Mouse (Mus musculus): ENCODE results near the gene Nxnl1. TPM values are rescaled to one million over a fixed set of nuclear protein-coding genes. Genes with fewer than 3 reads are reported as not detected.
"Not testable (repeated sequence)": the region's sequence is repeated elsewhere in the genome, so short reads cannot be mapped to it uniquely, and the experiment has no call there.

The Nxnl1 gene
- polyA plus RNA-seq, 1 experiment from 2014 or later = not detected

GRCm38 (mm10) chr8:71525226-71526050 lies 41.0 kb downstream of the Nxnl1 start, which contains the start of gene Ccdc194:
Gene Ccdc194, minus strand, starts transcription at chr8:71525711.
- H3K27ac ChIP-seq = no peak within 1 kb of the TSS
- 8% methylated on average over 46 of the region's 46 CpGs for WGBS
- peak within 1 kb of the TSS; percentile 48 for H3K4me2 ChIP-seq (replicated peaks)
- peaks cover 29% of the 10 kb centered on the region for H3K4me1 ChIP-seq
- no peaks in the 10 kb centered on the region for H3K36me3 ChIP-seq
- H3K9me3 ChIP-seq = no peaks in the 10 kb centered on the region
- peaks cover 58% of the 10 kb centered on the region for H3K27me3 ChIP-seq
- H3K4me3 ChIP-seq = peak within 1 kb of the TSS; percentile 21
- H3K9ac ChIP-seq = peak within 1 kb of the TSS; percentile 43; the same call in 1 of the 2 replicates
- no peak for ATAC-seq (ENCODE audit: low FRiP score, low read depth)

- Histone ChIP-seq H3K4me3 (no peak overlapping the region), H3K9ac (no peak overlapping the region; the same call in 1 of the 2 replicates), H3K27ac (no peak overlapping the region), H3K4me2 (replicated peaks) (peak overlapping the region; percentile 35; the same call in 1 of the 2 replicates), H3K36me3 (no peaks in the 10 kb centered on the region), H3K27me3 (peaks cover 41% of the 10 kb centered on the region), H3K4me1 (peaks cover 19% of the 10 kb centered on the region), H3K9me3 (no peaks in the 10 kb centered on the region)
- ATAC-seq (ENCODE audit: low FRiP score, low read depth) = peak; percentile 83
- 3% methylated on average over 17 of the region's 17 CpGs for WGBS
Observed at GRCm38 (mm10) chr8:71521634-71522033, 44.8 kb downstream of the Nxnl1 start.

- H3K9me3 ChIP-seq; H3K36me3 ChIP-seq; H3K27ac ChIP-seq; H3K4me3 ChIP-seq; H3K4me2 ChIP-seq (replicated peaks); H3K4me1 ChIP-seq; H3K9ac ChIP-seq; ATAC-seq (ENCODE audit: low FRiP score, low read depth): not testable (repeated sequence)
- 43% methylated on average over 10 of the region's 10 CpGs for WGBS
- H3K27me3 ChIP-seq = peaks cover 19% of the 10 kb centered on the region
Observed at GRCm38 (mm10) chr8:71519037-71519825, 47.2 kb downstream of the Nxnl1 start.

GRCm38 (mm10) chr8:71516786-71517185 lies 49.6 kb downstream of the Nxnl1 start:
- no peaks in the 10 kb centered on the region for H3K9me3 ChIP-seq
- H3K27me3 ChIP-seq = peaks cover 1% of the 10 kb centered on the region; the same call in 1 of the 2 replicates
- H3K27ac ChIP-seq = no peak overlapping the region
- WGBS = 14% methylated on average over 6 of the region's 6 CpGs
- H3K36me3 ChIP-seq = no peaks in the 10 kb centered on the region
- ATAC-seq (ENCODE audit: low FRiP score, low read depth) = no peak
- peaks cover 5% of the 10 kb centered on the region; the same call in 1 of the 2 replicates for H3K4me1 ChIP-seq
- H3K9ac ChIP-seq = no peak overlapping the region
- H3K4me2 ChIP-seq (replicated peaks) = no peak overlapping the region
- no peak overlapping the region for H3K4me3 ChIP-seq

GRCm38 (mm10) chr8:71515043-71515442 lies 51.4 kb downstream of the Nxnl1 start:
- ATAC-seq (ENCODE audit: low FRiP score, low read depth) = no peak
- H3K9me3 ChIP-seq = no peaks in the 10 kb centered on the region
- WGBS = 65% methylated on average over 5 of the region's 5 CpGs
- no peak overlapping the region for H3K4me3 ChIP-seq
- H3K27me3 ChIP-seq = peaks cover 18% of the 10 kb centered on the region
- H3K4me1 ChIP-seq = no peaks in the 10 kb centered on the region
- no peaks in the 10 kb centered on the region for H3K36me3 ChIP-seq
- H3K4me2 ChIP-seq (replicated peaks) = no peak overlapping the region
- H3K9ac ChIP-seq = no peak overlapping the region
- H3K27ac ChIP-seq = no peak overlapping the region

- H3K4me2 ChIP-seq (replicated peaks) = no peak overlapping the region
- no peaks in the 10 kb centered on the region for H3K4me1 ChIP-seq
- H3K9ac ChIP-seq = no peak overlapping the region
- WGBS = 71% methylated on average over 15 of the region's 15 CpGs
- no peak overlapping the region for H3K4me3 ChIP-seq
- peaks cover 36% of the 10 kb centered on the region for H3K27me3 ChIP-seq
- no peaks in the 10 kb centered on the region for H3K36me3 ChIP-seq
- H3K9me3 ChIP-seq = no peaks in the 10 kb centered on the region
- no peak for ATAC-seq (ENCODE audit: low FRiP score, low read depth)
- H3K27ac ChIP-seq = no peak overlapping the region
Observed at GRCm38 (mm10) chr8:71513018-71513754, 53.2 kb downstream of the Nxnl1 start.

GRCm38 (mm10) chr8:71511644-71512043 lies 54.8 kb downstream of the Nxnl1 start, which contains the start of gene Plvap:
Gene Plvap, minus strand, starts transcription at chr8:71511752.
- peak within 1 kb of the TSS; percentile 15 for H3K4me3 ChIP-seq
- peak within 1 kb of the TSS; percentile 24 for H3K4me2 ChIP-seq (replicated peaks)
- H3K9me3 ChIP-seq = no peaks in the 10 kb centered on the region
- WGBS = 55% methylated on average over 14 of the region's 14 CpGs
- H3K27me3 ChIP-seq = peaks cover 52% of the 10 kb centered on the region
- no peak for ATAC-seq (ENCODE audit: low FRiP score, low read depth)
- H3K36me3 ChIP-seq = no peaks in the 10 kb centered on the region
- peaks cover 9% of the 10 kb centered on the region; the same call in 1 of the 2 replicates for H3K4me1 ChIP-seq
- H3K9ac ChIP-seq = no peak within 1 kb of the TSS
- no peak within 1 kb of the TSS for H3K27ac ChIP-seq

Other genes starting within 250 kb of the Nxnl1 start
- gene Use1, start 199.8 kb downstream of the Nxnl1 start, polyA plus RNA-seq (2015; fragmentation: Nextera tagmentation; extraction: Ambion mirVana) = 108 and 110 TPM in 2 replicates
- 3.1 and 4.1 TPM in 2 replicates for gene Ocel1, start 195.3 kb downstream of the Nxnl1 start, polyA plus RNA-seq (2015; fragmentation: Nextera tagmentation; extraction: Ambion mirVana)
- gene Nr2f6, start 184.6 kb downstream of the Nxnl1 start, polyA plus RNA-seq (2015; fragmentation: Nextera tagmentation; extraction: Ambion mirVana) = 38.2 and 43.7 TPM in 2 replicates
- 8.1 and 8.2 TPM in 2 replicates for gene Ushbp1, start 170.8 kb downstream of the Nxnl1 start, polyA plus RNA-seq (2015; fragmentation: Nextera tagmentation; extraction: Ambion mirVana)
- 93.1 and 99.7 TPM in 2 replicates for gene Babam1, start 169.7 kb downstream of the Nxnl1 start, polyA plus RNA-seq (2015; fragmentation: Nextera tagmentation; extraction: Ambion mirVana)
- 40.7 and 41.9 TPM in 2 replicates for gene Ankle1, start 160.6 kb downstream of the Nxnl1 start, polyA plus RNA-seq (2015; fragmentation: Nextera tagmentation; extraction: Ambion mirVana)
- 75.2 and 75.7 TPM in 2 replicates for gene Abhd8, start 102.9 kb downstream of the Nxnl1 start, polyA plus RNA-seq (2015; fragmentation: Nextera tagmentation; extraction: Ambion mirVana)
- gene Mrpl34, start 101.6 kb downstream of the Nxnl1 start, polyA plus RNA-seq (2015; fragmentation: Nextera tagmentation; extraction: Ambion mirVana) = 151 and 152 TPM in 2 replicates
- 98.8 and 105 TPM in 2 replicates for gene Dda1, start 97.4 kb downstream of the Nxnl1 start, polyA plus RNA-seq (2015; fragmentation: Nextera tagmentation; extraction: Ambion mirVana)
- gene Ano8, start 80.6 kb downstream of the Nxnl1 start, polyA plus RNA-seq (2015; fragmentation: Nextera tagmentation; extraction: Ambion mirVana) = 1.5 and 1.7 TPM in 2 replicates
- gene Gtpbp3, start 78.5 kb downstream of the Nxnl1 start, polyA plus RNA-seq (2015; fragmentation: Nextera tagmentation; extraction: Ambion mirVana) = 23.6 and 25.0 TPM in 2 replicates
- 58.5 and 59.4 TPM in 2 replicates for gene Plvap, start 54.8 kb downstream of the Nxnl1 start, polyA plus RNA-seq (2015; fragmentation: Nextera tagmentation; extraction: Ambion mirVana)
- gene Ccdc194, start 40.9 kb downstream of the Nxnl1 start, polyA plus RNA-seq (2015; fragmentation: Nextera tagmentation; extraction: Ambion mirVana) = 0.41 and 0.78 TPM in 2 replicates
- 21.0 and 22.3 TPM in 2 replicates for gene Bst2, start 29.1 kb downstream of the Nxnl1 start, polyA plus RNA-seq (2015; fragmentation: Nextera tagmentation; extraction: Ambion mirVana)
- 80.7 and 83.6 TPM in 2 replicates for gene Mvb12a, start 23.7 kb downstream of the Nxnl1 start, polyA plus RNA-seq (2015; fragmentation: Nextera tagmentation; extraction: Ambion mirVana)
- gene Tmem221, start 7.7 kb downstream of the Nxnl1 start, polyA plus RNA-seq (2015; fragmentation: Nextera tagmentation; extraction: Ambion mirVana) = 0.27 and 0.64 TPM in 2 replicates
- 52.2 and 52.3 TPM in 2 replicates for gene Slc27a1, start 2.3 kb upstream of the Nxnl1 start, polyA plus RNA-seq (2015; fragmentation: Nextera tagmentation; extraction: Ambion mirVana)
- gene Pgls, start 25.6 kb upstream of the Nxnl1 start, polyA plus RNA-seq (2015; fragmentation: Nextera tagmentation; extraction: Ambion mirVana) = 210 and 212 TPM in 2 replicates
- gene Fam129c, start 31.0 kb upstream of the Nxnl1 start, polyA plus RNA-seq (2015; fragmentation: Nextera tagmentation; extraction: Ambion mirVana) = 4.0 and 5.7 TPM in 2 replicates
- gene Colgalt1, start 44.4 kb upstream of the Nxnl1 start, polyA plus RNA-seq (2015; fragmentation: Nextera tagmentation; extraction: Ambion mirVana) = 85.6 and 87.6 TPM in 2 replicates
- 0.75 and 0.77 TPM in 2 replicates for gene Unc13a, start 105.2 kb upstream of the Nxnl1 start, polyA plus RNA-seq (2015; fragmentation: Nextera tagmentation; extraction: Ambion mirVana)
- gene Jak3, start 109.7 kb upstream of the Nxnl1 start, polyA plus RNA-seq (2015; fragmentation: Nextera tagmentation; extraction: Ambion mirVana) = 3.4 and 4.2 TPM in 2 replicates
- 0.48 and 0.55 TPM in 2 replicates for gene Insl3, start 122.6 kb upstream of the Nxnl1 start, polyA plus RNA-seq (2015; fragmentation: Nextera tagmentation; extraction: Ambion mirVana)
- gene B3gnt3, start 135.2 kb upstream of the Nxnl1 start, polyA plus RNA-seq (2015; fragmentation: Nextera tagmentation; extraction: Ambion mirVana) = 0.77 and 0.92 TPM in 2 replicates
- 4.0 and 4.8 TPM in 2 replicates for gene Fcho1, start 159.1 kb upstream of the Nxnl1 start, polyA plus RNA-seq (2015; fragmentation: Nextera tagmentation; extraction: Ambion mirVana)